Mouse (Mus musculus) E14TG2a.4 (cell line): ENCODE results near the gene Dnajb3.

Experiments used
- H3K27me3 ChIP-seq: 2 replicates; pipeline ENCODE4 v1.6.1; 2014; ENCODE audit warnings: low read length, control low read depth; ENCODE audit not compliant: insufficient read depth
- H3K36me3 ChIP-seq: 2 replicates; pipeline ENCODE4 v1.6.1; 2014; ENCODE audit warnings: low read length, control low read depth; ENCODE audit not compliant: insufficient read depth
- H3K4me1 ChIP-seq: replicated peaks from 2 replicates; pipeline ENCODE4 v1.6.1; 2014; ENCODE audit warnings: low read depth, low read length, control low read depth
- H3K4me3 ChIP-seq: replicated peaks from 2 replicates; pipeline ENCODE4 v1.5.1; 2014; ENCODE audit warnings: mild to moderate bottlenecking, low read length
- H3K9me3 ChIP-seq: 2 replicates; pipeline ENCODE4 v1.6.1; 2014; ENCODE audit warnings: low read length, control low read depth
- CTCF ChIP-seq: conservative IDR thresholded peaks from 2 replicates; pipeline ENCODE4 v1.5.1; 2014; ENCODE audit warnings: low read length
- NANOG ChIP-seq: IDR thresholded peaks from 2 replicates; pipeline ENCODE4 v1.6.1; 2014; ENCODE audit warnings: borderline replicate concordance, low read length, mixed read lengths
- POU5F1 ChIP-seq: IDR thresholded peaks from 2 replicates; pipeline ENCODE4 v1.6.1; 2014; ENCODE audit warnings: low read length, borderline replicate concordance

Dnajb3 gene

DNA sequence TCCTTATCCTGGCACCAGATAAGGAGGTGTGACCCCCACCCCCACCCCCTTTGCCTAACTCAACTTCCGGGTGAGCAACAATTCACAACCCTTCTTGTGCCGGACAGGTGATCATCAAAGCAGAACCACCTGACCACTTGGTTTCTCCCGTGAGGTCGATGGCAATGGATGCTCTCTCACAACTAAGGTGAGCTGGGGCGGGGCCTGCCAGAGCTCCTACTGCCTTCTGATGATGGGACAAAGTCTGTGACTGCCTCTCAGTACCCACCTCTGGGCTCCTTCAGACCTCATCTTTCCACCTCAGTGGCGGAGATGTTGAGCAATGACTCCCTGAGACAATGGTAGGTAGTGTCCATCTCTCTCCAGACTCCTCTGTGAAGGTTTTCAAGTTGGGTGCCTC, 40.3 kb upstream of the Dnajb3 start:
- Histone ChIP-seq H3K36me3 (no peaks in the 10 kb centered on the region), H3K4me3 (no peak overlapping the region), H3K4me1 (no peaks in the 10 kb centered on the region), H3K27me3 (0 out of 2 replicates have a peak, but pooled peaks cover 2% of the 10 kb centered on the region), H3K9me3 (peaks cover 20% of the 10 kb centered on the region)
- TF ChIP-seq CTCF (no peak), POU5F1 (no peak), NANOG (no peak)

DNA sequence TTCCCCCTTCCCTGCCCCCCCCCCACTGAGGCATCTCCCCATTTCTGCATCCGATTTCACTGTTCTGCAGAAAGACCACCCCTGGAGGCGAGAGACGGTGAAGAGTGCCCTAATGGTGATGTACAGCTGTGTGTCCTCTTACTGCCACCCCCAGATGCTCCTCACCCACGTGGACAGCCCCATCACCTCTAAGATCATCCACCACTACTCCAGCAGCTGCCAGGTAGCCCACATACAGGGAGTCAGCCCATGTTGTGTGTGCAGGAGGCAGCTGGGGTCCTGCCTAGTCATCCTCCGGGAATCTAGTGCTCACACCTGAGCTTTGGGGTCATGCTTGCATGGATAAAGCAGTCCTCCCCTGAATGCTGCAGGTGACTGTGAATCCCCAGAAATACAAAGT, 38.3 kb upstream of the Dnajb3 start:
- H3K27me3 ChIP-seq, result peaks cover 6% of the 10 kb centered on the region; the same call in 1 of the 2 replicates
- no peak overlapping the region for H3K4me3 ChIP-seq
- H3K4me1 ChIP-seq, result no peaks in the 10 kb centered on the region
- peaks cover 36% of the 10 kb centered on the region for H3K9me3 ChIP-seq
- H3K36me3 ChIP-seq, result no peaks in the 10 kb centered on the region
- TF ChIP-seq POU5F1 (no peak), NANOG (no peak), CTCF (no peak)

DNA sequence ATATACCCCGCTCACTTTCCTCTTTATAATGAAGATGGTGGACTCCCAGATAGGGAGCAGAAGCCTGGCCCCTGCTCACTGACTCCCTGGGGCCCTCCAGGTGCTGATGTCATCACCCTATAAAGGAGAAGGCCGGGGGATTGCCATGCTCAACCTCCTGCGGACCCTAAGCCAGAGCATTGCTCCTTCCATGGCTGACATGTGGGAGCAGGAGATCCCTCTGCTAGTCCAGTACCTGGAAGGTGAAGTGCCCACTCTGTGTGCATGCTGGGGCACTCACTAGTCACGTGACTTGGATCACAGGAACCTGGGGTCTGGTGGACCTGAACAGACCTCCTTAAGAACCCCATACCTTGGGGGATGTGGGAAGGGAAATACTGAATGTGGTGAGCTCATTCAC, 35.0 kb upstream of the Dnajb3 start:
- no peaks in the 10 kb centered on the region for H3K4me1 ChIP-seq
- TF ChIP-seq NANOG (no peak), CTCF (no peak), POU5F1 (no peak)
- no peak overlapping the region for H3K4me3 ChIP-seq
- H3K36me3 ChIP-seq, result no peaks in the 10 kb centered on the region
- H3K9me3 ChIP-seq, result peaks cover 66% of the 10 kb centered on the region
- peaks cover 5% of the 10 kb centered on the region; the same call in 1 of the 2 replicates for H3K27me3 ChIP-seq

DNA sequence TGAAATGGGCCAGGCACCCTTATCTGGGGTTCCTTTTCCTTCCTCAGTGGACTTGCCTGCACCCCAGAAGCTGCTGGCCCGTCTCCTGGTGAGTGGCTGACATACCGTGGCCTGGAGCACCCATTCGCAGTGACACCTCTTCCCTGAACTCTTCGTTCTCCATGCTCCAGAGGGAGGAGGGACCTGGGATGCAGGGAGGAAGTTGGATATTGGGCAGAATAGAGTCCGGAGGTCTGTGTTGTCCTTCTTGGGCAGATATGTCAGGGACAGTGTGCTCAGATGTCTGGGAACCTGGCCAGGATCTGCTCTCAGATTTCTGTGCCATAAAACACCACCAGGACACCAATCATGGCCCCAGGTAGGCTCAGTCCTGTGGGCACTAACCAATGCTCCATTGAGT, 34.5 kb upstream of the Dnajb3 start:
- Histone ChIP-seq H3K36me3 (no peaks in the 10 kb centered on the region), H3K27me3 (peaks cover 7% of the 10 kb centered on the region; the same call in 1 of the 2 replicates), H3K4me1 (no peaks in the 10 kb centered on the region), H3K4me3 (no peak overlapping the region), H3K9me3 (peaks cover 68% of the 10 kb centered on the region)
- TF ChIP-seq CTCF, result no peak
- TF ChIP-seq POU5F1, result no peak
- TF ChIP-seq NANOG, result no peak

DNA sequence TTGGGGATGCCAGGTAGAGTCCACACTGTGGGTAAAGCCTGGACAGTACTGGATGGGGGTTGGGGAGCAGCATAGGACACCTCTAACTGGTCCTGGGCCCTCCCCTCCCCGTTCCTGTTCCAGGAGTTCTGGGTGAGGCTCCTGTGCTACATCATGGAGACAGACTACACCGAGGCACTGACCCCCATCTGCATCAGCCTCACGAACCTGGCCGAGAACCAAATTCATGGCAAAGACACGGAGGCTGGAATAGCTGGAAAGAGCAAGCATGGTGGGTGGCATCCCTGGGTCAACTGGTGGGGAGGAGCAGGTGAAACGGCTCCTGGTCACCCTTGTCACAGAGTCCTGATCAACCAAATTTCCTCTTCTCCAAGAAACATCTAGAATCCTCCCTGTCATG, 33.2 kb upstream of the Dnajb3 start:
- Histone ChIP-seq H3K4me3 (no peak overlapping the region), H3K9me3 (peaks cover 72% of the 10 kb centered on the region), H3K27me3 (peaks cover 10% of the 10 kb centered on the region; the same call in 1 of the 2 replicates)

DNA sequence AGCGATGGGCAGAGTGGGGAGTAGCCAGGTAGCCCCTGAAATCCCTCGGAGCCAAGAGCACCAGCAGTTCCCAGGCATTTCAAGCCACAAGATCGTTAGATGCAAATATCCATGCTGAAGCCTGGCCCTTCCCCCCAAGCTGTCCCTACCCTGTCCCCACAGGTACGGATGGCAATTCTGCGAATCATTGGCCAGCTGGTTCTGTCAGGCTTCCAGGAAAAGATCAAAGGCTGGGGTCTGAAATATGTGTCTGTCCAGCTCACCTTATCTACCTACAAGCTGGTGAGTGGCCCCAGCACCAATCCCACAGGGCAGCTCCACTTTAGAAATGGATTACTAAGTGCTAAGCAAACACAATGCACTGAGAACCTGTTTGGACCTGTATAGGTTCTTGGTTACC, 31.7 kb upstream of the Dnajb3 start:
- no peaks in the 10 kb centered on the region for H3K4me1 ChIP-seq
- H3K27me3 ChIP-seq, result peaks cover 15% of the 10 kb centered on the region
- H3K4me3 ChIP-seq, result no peak overlapping the region
- TF ChIP-seq CTCF (no peak), NANOG (no peak), POU5F1 (no peak)
- no peaks in the 10 kb centered on the region for H3K36me3 ChIP-seq
- H3K9me3 ChIP-seq, result peaks cover 70% of the 10 kb centered on the region

More for the DNA sequence above, 33.2 kb upstream of the Dnajb3 start:
- no peak for TF ChIP-seq NANOG
- 0 out of 2 replicates have a peak, but pooled peaks have one; percentile 23 for TF ChIP-seq POU5F1
- H3K4me1 ChIP-seq, result no peaks in the 10 kb centered on the region
- H3K36me3 ChIP-seq, result no peaks in the 10 kb centered on the region

DNA sequence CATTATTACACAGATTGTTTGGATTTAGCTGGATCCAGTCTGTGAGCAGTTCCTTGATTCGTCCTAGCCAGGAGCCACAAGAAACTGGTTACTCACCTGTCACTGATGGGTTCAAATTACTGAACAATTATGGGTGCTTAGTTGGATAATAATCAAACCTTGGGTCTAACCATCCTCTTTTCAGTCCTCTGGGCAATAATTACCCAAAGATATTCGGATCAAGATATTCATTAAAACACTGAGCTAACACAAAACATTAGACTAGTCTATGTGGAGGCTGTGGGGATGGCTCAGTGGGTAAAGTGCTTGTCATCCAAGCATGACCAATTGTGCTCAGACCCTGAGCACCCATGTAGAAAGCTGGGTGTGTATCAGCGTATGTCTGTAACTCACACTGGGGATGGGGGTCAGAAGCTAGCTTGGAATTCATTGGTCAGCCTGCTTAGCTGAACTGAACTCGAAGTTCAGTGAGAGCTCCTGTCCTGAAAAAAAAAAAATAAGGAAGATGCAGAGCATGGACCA, 30.4 kb upstream of the Dnajb3 start:
- TF ChIP-seq NANOG, result no peak
- TF ChIP-seq CTCF, result no peak
- no peak for TF ChIP-seq POU5F1

DNA sequence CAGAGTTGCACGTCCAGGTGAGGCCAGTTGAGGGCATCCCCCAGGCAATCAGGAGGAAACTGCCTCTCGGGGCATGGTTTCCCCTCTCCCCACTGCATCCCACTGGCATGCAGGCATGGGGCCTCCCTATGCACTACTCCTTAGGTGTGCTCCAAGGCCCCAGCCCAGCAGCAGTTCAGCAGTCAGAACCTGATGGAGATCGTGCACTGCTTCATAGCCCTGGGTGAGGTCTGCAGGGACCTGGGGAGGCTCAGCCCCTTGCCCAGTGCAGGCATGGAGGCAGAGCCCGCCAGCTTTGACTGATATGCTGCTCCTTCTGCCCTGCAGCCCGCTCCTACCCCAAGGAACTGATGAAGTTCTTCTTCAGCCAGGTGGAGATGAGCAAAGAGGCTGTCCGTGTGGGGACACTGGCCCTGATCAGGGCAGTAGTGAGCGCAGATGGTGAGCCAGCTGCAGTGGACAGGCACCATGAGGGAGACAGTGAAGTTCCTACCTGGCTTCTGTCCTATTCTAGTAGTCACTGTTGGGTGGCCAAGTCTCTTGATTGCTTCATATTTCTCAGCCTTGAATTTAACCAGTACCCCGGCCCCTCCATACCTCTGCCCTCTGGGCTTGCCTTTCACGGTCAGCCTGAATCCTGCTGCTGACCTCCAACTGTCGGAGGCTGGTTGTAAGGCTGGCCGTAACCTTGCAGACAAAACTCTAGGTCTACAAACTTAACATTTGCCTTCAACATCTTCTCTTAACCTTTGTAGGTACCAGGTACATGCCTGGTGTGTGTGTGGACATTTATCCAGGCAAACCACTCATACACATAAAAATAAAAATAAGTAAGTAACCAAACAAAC, 29.7 kb upstream of the Dnajb3 start:
- H3K36me3 ChIP-seq, result no peaks in the 10 kb centered on the region

More for the DNA sequence above, 30.4 kb upstream of the Dnajb3 start:
- H3K9me3 ChIP-seq, result peaks cover 70% of the 10 kb centered on the region
- no peak overlapping the region for H3K4me3 ChIP-seq
- no peaks in the 10 kb centered on the region for H3K36me3 ChIP-seq
- H3K4me1 ChIP-seq, result no peaks in the 10 kb centered on the region
- H3K27me3 ChIP-seq, result peaks cover 22% of the 10 kb centered on the region

DNA sequence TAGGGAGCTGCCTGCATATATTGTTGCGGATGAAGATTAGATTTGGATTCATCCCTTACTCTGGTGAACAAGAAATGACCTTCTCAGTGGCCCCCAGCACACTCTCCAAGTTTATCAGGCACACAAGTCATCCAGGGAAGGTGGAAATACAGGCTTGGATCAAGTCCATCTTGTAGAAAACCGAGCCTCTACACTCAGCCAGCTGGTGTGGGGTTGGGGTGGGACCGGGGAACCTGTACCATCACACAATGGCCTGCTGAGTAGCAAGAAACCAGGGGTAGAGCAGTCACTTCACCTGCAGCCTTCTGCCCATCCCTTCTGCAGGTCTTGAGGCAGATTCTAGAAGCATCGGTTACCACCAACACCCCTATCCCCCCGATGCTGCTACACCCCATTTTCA, 29.1 kb upstream of the Dnajb3 start:
- no peak for TF ChIP-seq POU5F1
- no peak for TF ChIP-seq NANOG
- no peak for TF ChIP-seq CTCF
- no peaks in the 10 kb centered on the region for H3K4me1 ChIP-seq
- H3K36me3 ChIP-seq, result no peaks in the 10 kb centered on the region
- peaks cover 63% of the 10 kb centered on the region for H3K9me3 ChIP-seq
- peaks cover 24% of the 10 kb centered on the region; the same call in 1 of the 2 replicates for H3K27me3 ChIP-seq
- H3K4me3 ChIP-seq, result no peak overlapping the region

More for the DNA sequence above, 29.7 kb upstream of the Dnajb3 start:
- Histone ChIP-seq H3K4me1 (no peaks in the 10 kb centered on the region), H3K9me3 (peaks cover 64% of the 10 kb centered on the region), H3K27me3 (peaks cover 23% of the 10 kb centered on the region), H3K4me3 (no peak overlapping the region)
- TF ChIP-seq POU5F1, result no peak
- no peak for TF ChIP-seq NANOG
- no peak for TF ChIP-seq CTCF
